10 mouse cellular contexts compared by ENCODE assay signal in genomic region chr9:37030347-37031213, GRCm38 (mm10).
DNase-seq lines count a peak whose midpoint lies in the region; ATAC-seq and TF ChIP-seq lines count a peak whose summit lies in the region.
"Had no signal": no experiment of that assay in that cellular context is flagged by ENCODE, and none has a peak within 500 bp of the region (broad histone marks: within the 10 kb centered on the region; RNA-seq: fewer than 3 reads in every experiment).

No protein-coding gene starts in this region.

- H3K36me3 ChIP-seq in lung, postnatal 0 days (ENCODE audit: insufficient read depth, low read length), result no peaks in the 10 kb centered on the region
- H3K36me3 ChIP-seq in forebrain, postnatal 0 days (ENCODE audit: insufficient read depth), result no peaks in the 10 kb centered on the region
- H3K36me3 ChIP-seq in midbrain, embryonic 12.5 days, result no peaks in the 10 kb centered on the region
- H3K36me3 ChIP-seq: liver, embryonic 12.5 days had no signal

- H3K9me3 ChIP-seq in lung, postnatal 0 days (ENCODE audit: low read length), result no peaks in the 10 kb centered on the region
- H3K9me3 ChIP-seq in forebrain, postnatal 0 days (ENCODE audit: low read length), result no peaks in the 10 kb centered on the region
- H3K9me3 ChIP-seq in midbrain, embryonic 12.5 days, result no peaks in the 10 kb centered on the region
- H3K9me3 ChIP-seq: liver, embryonic 12.5 days had no signal

- no peak overlapping the region for H3K4me3 ChIP-seq in lung, postnatal 0 days (ENCODE audit: low read depth, low read length)
- H3K4me3 ChIP-seq in forebrain, postnatal 0 days (ENCODE audit: low read depth, low read length), result no peak overlapping the region
- no peak overlapping the region for H3K4me3 ChIP-seq in midbrain, embryonic 12.5 days
- H3K4me3 ChIP-seq: liver, embryonic 12.5 days had no signal

- no peaks in the 10 kb centered on the region for H3K27me3 ChIP-seq in lung, postnatal 0 days (replicated peaks; ENCODE audit: insufficient read depth, low read length)
- no peaks in the 10 kb centered on the region for H3K27me3 ChIP-seq in forebrain, postnatal 0 days (ENCODE audit: insufficient read depth, low read length)
- H3K27me3 ChIP-seq in midbrain, embryonic 12.5 days, result no peaks in the 10 kb centered on the region
- H3K27me3 ChIP-seq: liver, embryonic 12.5 days had no signal

- ATAC-seq in lung, postnatal 0 days, result peak; percentile 50
- peak; percentile 24; the same call in 1 of the 2 replicates for ATAC-seq in forebrain, postnatal 0 days
- ATAC-seq in midbrain, embryonic 12.5 days (ENCODE audit: low FRiP score, low read depth), result peak; percentile 21; the same call in 1 of the 2 replicates
- ATAC-seq: liver, embryonic 12.5 days had no signal

- WGBS in lung, postnatal 0 days, result 46% methylated on average over 9 of the region's 9 CpGs
- whole genome bisulfite sequencing in forebrain, postnatal 0 days, result 30% methylated on average over 9 of the region's 9 CpGs
- WGBS in midbrain, embryonic 12.5 days, result 24% methylated on average over 9 of the region's 9 CpGs

- no peak overlapping the region for H3K4me2 ChIP-seq in lung, postnatal 0 days (replicated peaks; ENCODE audit: low read depth, low read length)
- H3K4me2 ChIP-seq in forebrain, postnatal 0 days (ENCODE audit: low read depth), result no peak overlapping the region
- H3K4me2 ChIP-seq in midbrain, embryonic 12.5 days (replicated peaks), result no peak overlapping the region; the same call in 1 of the 2 replicates
- H3K4me2 ChIP-seq: liver, embryonic 12.5 days had no signal

- H3K4me1 ChIP-seq in lung, postnatal 0 days (ENCODE audit: insufficient read depth, low read depth, low read length), result no peaks in the 10 kb centered on the region
- peaks cover 7% of the 10 kb centered on the region; the same call in 1 of the 2 replicates for H3K4me1 ChIP-seq in forebrain, postnatal 0 days (ENCODE audit: insufficient read depth)
- H3K4me1 ChIP-seq in midbrain, embryonic 12.5 days, result peaks cover 53% of the 10 kb centered on the region
- H3K4me1 ChIP-seq: liver, embryonic 12.5 days had no signal

- TF ChIP-seq EP300 in lung, postnatal 0 days (IDR thresholded peaks at IDR 0.05), result no peak

- DNase-seq in lung, postnatal 0 days (ENCODE audit: low spot score), result no peak
- DNase-seq in lung, postnatal 25 days (ENCODE audit: low spot score), result no peak
- DNase-seq in forebrain, postnatal 0 days, result no peak
- DNase-seq in yolk sac, embryonic 10.5 days (ENCODE audit: low spot score), result peak; percentile 66
- no peak for DNase-seq in spleen, adult 18-20 months
- no peak for DNase-seq in adipocyte (ENCODE audit: low spot score)
- DNase-seq in spleen, postnatal 10 days (ENCODE audit: low spot score in 2 of 2), result no peak
- DNase-seq: cerebellum, adult 11-12 months had no signal

- no peak for TF ChIP-seq CTCF in lung, postnatal 0 days (IDR thresholded peaks at IDR 0.05)
- TF ChIP-seq CTCF in forebrain, postnatal 0 days (IDR thresholded peaks at IDR 0.05; ENCODE audit: low read depth), result no peak

- H3K9ac ChIP-seq in lung, postnatal 0 days (replicated peaks; ENCODE audit: low read depth), result no peak overlapping the region
- no peak overlapping the region for H3K9ac ChIP-seq in forebrain, postnatal 0 days
- H3K9ac ChIP-seq in midbrain, embryonic 12.5 days (replicated peaks), result no peak overlapping the region
- H3K9ac ChIP-seq: liver, embryonic 12.5 days had no signal

- H3K27ac ChIP-seq in lung, postnatal 0 days (ENCODE audit: low read length), result no peak overlapping the region
- 0 out of 2 replicates have a peak overlapping the region, but pooled peaks have one; percentile 4 for H3K27ac ChIP-seq in forebrain, postnatal 0 days (ENCODE audit: low read depth, low read length)
- peak overlapping the region; percentile 71 for H3K27ac ChIP-seq in midbrain, embryonic 12.5 days (replicated peaks)
- H3K27ac ChIP-seq: liver, embryonic 12.5 days had no signal
